Mouse (Mus musculus) splenic B cell, adult 2 months (primary cell): ENCODE data around the gene Vamp2.

Source experiments
- DNase-seq: peaks from one replicate; pipeline ENCODE4 v3.0.0-alpha.2; 2011; ENCODE audit warnings: low read depth, low spot score
- H3K27me3 ChIP-seq: 2 replicates; pipeline ENCODE4 v1.6.1; 2012; ENCODE audit warnings: mild to moderate bottlenecking, low read length, moderate library complexity, mixed read lengths; ENCODE audit not compliant: control insufficient read depth, poor library complexity, insufficient read depth, severe bottlenecking
- H3K36me3 ChIP-seq: 2 replicates; pipeline ENCODE4 v1.6.1; 2012; ENCODE audit warnings: mild to moderate bottlenecking, low read length, moderate library complexity, mixed read lengths; ENCODE audit not compliant: control insufficient read depth, poor library complexity, insufficient read depth, severe bottlenecking

The Vamp2 gene

DNA sequence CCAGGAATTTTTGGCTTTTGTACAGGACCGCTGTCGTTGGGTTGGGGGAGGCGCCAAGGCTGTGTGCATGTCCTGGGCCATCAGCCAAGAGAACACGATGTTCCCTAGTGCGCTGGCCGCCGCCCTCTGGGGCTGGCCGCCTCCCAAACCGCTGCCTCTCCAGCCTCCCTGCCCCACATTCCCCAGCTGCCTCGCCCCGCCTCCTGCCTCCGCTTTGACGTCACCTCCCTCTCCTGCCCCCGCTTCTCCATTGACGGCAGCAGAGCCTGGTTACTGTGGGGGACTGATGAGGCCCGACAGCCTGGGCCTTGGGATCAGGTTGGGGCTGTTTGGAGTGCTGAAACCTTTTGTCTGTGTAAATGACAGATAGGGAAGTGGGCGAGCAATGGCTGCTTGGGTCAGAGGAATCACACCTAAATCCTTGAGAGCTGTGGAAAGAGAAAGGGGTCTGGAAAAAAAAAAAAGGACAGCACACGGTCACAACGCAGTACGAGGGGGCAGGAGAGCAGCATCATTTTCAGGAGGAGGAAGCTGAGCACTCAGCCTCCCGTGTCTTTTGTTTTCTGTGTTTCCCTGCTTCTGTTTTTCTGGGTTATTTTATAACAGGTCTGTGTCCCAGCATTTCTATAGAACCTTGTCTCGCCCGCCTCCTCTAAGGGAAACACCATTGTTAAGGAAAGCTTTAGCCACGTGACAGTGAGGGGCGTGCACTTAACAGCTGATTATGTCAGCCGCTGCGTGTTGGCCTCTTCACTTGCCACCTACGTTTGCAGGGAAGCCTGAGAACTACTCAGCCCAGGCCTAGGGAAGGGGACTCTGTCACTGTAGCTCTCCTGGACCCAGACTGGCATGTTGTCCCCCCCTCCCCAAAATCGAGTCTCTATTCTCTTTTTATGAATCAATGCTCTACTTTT lies 9.0 kb downstream of the Vamp2 start:
- H3K27me3 ChIP-seq: no peaks in the 10 kb centered on the region
- peak; percentile 93 for DNase-seq
- peaks cover 17% of the 10 kb centered on the region for H3K36me3 ChIP-seq

DNA sequence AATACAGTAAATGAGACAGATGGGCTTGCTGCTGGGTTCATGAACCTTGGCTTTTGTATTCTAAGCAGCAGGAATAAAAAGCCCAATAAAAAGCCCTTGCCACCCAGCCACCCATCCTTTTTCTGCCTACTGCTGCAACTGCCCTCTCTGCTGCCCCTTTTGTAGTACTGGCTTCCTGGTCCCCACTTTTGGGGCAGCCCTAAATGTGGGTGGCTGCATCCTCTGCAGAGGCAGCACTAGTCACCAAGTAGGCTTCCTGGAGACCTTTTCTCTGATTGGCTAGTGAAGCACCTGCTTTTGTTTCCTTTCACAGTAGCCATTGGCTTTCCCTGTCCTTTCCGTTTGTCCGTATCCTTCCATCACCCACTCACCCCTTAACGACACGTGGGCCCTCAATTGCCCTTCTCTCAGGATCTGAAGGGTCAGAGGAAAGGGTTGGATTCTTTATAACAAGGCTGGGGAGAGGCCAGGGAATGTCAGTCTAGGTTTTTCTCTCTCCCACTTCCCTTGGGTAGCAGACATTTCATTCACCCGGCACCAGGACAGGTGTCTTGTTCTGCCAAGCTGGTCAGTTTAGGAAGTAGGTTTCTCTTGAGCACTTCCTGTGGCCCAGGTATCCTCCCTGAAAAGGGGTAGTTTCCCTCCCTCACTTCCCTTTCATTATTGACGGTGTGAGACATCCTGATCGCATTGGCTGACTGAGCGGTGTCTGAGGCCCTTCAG lies 9.9 kb downstream of the Vamp2 start:
- H3K27me3 ChIP-seq: no peaks in the 10 kb centered on the region
- DNase-seq: peak; percentile 63

DNA sequence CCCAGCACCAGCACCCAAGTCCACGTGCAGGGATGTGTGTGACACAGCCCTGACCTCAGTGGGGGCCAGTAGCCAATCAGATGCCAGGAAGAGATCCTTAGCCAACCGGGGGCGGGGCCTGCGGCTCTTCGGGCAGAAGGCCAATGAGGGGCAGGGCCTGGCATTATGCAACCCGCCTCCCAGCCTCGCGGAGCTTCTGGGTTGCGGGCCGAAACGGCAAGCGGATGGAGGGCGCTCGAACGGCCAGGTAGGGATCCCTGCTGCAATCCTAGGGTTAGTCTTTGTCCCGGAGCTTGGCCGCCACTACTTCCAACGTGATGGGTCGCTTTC lies 10.4 kb downstream of the Vamp2 start:
- peak; percentile 98 for DNase-seq
- H3K27me3 ChIP-seq: no peaks in the 10 kb centered on the region
- peaks cover 27% of the 10 kb centered on the region for H3K36me3 ChIP-seq

More for the DNA sequence above, 9.9 kb downstream of the Vamp2 start:
- peaks cover 26% of the 10 kb centered on the region for H3K36me3 ChIP-seq

DNA sequence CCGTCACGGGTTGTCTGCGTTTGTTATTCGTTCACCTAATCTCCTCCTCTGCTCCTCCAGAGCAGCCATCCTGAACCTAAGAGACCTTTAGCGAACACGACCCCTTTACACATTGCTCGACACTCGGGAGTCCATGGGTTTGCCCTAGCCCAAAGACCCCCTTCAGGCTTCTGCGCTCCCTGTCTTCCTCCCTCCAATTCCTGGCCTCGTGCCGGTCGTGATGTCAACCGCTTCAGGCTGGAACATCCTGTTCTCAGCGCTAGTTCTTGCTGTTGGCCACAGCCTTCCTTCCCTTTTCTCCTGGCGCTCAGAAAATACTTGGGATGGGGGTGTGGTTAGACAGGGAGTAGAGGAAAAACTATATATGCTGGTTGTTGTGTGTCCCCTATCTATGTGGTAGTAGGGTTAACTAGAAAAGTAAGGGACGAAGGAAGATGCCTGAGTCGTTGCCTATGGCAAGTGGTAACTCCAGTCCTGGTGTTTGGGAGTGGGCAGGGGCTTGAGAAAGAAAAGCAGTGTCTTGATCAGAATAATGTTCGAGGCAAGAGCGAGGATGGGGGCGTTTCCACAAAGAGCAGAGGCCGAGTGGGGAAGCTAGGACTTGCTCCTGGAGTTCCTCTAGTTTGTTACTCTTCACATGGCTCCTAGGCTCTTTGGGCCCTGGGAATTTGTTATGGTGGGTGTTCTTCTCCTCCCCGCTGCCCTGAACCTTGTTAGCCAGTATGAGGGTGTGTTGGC lies 11.1 kb downstream of the Vamp2 start:
- peaks cover 32% of the 10 kb centered on the region for H3K36me3 ChIP-seq
- H3K27me3 ChIP-seq: no peaks in the 10 kb centered on the region
- DNase-seq: no peak

DNA sequence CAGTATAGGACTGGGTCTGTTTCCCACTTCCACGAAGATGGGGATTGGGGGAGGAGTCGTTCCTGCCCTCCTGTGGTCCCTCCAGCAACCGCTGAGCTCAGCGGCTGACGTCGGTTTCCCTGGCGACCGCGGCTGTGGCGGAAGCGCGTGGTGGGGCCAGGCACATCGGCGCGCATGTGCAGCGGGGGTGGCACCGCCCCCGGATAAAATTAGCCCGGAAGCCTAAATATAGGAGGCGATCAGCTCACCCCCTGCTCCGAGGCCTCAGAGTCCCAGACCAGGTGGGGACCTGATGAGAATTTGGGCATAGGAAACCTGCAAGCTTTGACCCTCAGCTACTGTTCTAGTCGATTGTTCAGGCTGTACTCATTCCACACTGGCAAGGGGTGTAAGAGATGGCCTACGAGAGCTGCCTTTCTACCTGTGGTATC lies 11.6 kb downstream of the Vamp2 start:
- H3K27me3 ChIP-seq: no peaks in the 10 kb centered on the region
- DNase-seq: peak; percentile 97

DNA sequence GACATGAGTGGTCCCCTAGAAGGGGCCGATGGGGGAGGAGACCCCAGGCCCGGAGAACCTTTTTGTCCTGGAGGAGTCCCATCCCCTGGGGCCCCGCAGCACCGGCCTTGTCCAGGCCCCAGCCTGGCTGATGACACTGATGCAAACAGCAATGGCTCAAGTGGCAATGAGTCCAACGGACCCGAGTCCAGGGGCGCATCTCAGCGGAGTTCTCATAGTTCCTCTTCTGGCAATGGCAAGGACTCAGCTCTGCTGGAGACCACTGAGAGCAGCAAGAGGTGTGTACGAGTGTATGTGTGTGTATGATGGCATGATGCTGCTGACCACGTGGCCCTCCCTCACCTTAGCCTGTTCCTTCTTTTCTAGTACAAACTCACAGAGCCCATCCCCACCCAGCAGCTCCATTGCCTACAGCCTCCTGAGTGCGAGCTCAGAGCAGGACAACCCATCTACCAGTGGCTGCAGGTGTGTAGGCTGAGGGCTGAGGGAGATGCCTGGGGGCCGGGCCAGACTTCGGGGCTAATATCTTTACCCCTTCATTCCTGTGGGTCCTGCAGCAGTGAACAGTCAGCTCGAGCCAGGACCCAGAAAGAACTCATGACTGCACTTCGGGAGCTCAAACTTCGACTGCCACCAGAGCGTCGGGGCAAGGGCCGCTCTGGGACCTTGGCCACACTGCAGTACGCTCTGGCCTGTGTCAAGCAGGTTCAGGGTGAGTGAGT lies 12.5 kb downstream of the Vamp2 start:
- Histone ChIP-seq H3K36me3 (peaks cover 39% of the 10 kb centered on the region), H3K27me3 (no peaks in the 10 kb centered on the region)
- peak; percentile 49 for DNase-seq

More for the DNA sequence above, 11.6 kb downstream of the Vamp2 start:
- peaks cover 36% of the 10 kb centered on the region for H3K36me3 ChIP-seq

DNA sequence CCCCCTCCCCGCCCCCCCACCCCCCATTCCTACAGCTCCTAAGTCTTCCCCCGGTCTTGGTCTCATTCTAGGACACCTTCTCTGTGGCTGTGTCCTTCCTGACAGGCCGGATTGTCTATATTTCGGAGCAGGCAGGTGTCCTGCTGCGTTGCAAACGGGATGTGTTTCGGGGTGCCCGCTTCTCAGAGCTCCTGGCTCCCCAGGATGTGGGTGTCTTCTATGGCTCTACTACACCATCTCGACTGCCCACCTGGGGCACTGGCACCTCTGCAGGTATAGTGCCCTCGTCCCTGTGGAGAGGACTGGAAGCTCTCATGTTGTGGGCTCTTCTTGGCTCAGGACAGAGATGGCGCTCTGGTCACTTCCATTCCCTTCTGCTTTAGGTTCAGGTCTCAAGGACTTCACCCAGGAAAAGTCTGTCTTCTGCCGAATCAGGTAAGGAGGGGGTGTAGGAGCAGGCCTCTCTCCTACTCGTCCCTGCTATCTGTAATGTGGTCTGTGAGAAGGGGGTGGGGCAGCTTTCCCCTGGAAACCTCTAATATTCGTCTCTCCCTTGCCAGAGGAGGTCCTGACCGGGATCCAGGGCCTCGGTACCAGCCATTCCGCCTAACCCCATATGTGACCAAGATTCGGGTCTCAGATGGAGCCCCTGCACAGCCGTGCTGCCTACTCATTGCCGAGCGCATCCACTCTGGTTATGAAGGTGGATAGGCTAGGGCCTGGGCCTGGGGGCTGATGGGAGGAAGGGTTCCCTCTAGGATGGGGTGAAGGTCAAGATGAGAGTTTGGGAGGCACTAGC lies 13.5 kb downstream of the Vamp2 start:
- H3K36me3 ChIP-seq: peaks cover 44% of the 10 kb centered on the region
- H3K27me3 ChIP-seq: no peaks in the 10 kb centered on the region
- no peak for DNase-seq

DNA sequence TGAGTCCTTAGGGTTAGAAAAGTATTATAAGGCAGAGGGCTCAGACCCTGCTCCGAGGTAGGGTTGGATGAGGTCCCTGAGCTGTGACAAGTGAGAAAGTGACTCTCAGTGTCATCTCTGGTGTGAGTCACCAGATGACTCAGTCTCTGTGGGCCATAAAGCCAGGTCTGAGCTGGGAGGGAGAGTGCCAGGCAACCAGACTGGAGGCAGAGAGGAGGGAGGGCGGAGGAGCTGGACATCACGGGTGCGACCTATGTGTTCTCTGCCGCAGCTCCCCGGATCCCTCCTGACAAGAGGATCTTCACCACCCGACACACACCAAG lies 14.1 kb downstream of the Vamp2 start:
- DNase-seq: peak; percentile 24

DNA sequence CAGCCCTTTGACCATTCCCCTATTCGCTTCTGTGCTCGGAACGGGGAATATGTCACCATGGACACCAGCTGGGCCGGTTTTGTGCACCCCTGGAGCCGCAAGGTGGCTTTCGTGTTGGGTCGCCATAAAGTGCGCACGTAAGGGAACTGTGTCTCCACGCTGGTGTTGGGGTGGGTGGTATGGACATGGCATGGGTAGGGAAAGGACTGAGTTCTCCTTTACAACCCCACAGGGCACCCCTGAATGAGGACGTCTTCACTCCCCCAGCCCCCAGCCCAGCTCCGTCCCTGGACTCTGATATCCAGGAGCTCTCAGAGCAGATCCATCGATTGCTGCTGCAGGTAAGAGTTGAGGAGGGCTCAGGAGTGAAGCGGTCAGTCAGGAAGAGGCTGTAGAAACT lies 14.8 kb downstream of the Vamp2 start:
- Histone ChIP-seq H3K36me3 (peaks cover 47% of the 10 kb centered on the region), H3K27me3 (no peaks in the 10 kb centered on the region)
- DNase-seq: no peak

More for the DNA sequence above, 14.1 kb downstream of the Vamp2 start:
- H3K27me3 ChIP-seq: no peaks in the 10 kb centered on the region
- peaks cover 44% of the 10 kb centered on the region for H3K36me3 ChIP-seq

DNA sequence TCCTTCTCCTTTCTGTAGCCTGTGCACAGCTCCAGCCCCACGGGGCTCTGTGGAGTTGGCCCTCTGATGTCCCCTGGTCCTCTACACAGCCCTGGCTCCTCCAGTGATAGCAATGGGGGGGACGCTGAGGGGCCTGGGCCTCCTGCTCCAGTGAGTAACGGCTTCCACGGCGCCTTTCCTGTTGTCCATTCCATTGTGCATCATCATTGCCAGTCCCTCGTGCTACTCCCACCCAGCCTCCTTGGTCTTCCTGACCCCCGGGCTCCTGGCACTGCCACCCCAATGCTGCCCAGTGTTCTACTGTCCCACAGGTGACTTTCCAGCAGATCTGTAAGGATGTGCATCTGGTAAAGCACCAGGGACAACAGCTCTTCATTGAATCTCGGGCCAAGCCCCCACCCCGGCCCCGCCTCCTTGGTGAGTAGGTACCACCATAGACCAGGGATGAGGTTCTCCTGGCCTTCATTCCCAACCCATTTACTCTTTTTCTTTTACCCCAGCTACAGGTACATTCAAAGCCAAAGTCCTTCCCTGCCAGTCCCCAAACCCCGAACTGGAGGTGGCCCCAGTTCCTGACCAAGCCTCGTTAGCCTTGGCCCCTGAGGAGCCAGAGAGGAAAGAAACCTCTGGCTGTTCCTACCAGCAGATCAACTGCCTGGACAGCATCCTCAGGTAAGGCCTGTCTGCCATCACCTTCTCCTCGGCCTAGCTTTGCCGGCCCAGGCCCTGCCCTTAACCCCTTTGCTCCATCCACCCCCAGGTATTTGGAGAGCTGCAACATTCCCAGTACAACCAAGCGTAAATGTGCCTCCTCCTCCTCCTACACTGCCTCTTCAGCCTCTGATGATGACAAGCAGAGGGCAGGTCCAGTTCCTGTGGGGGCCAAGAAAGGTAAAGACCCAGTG lies 15.5 kb downstream of the Vamp2 start:
- no peaks in the 10 kb centered on the region for H3K27me3 ChIP-seq
- peak; percentile 18 for DNase-seq
- peaks cover 49% of the 10 kb centered on the region for H3K36me3 ChIP-seq

DNA sequence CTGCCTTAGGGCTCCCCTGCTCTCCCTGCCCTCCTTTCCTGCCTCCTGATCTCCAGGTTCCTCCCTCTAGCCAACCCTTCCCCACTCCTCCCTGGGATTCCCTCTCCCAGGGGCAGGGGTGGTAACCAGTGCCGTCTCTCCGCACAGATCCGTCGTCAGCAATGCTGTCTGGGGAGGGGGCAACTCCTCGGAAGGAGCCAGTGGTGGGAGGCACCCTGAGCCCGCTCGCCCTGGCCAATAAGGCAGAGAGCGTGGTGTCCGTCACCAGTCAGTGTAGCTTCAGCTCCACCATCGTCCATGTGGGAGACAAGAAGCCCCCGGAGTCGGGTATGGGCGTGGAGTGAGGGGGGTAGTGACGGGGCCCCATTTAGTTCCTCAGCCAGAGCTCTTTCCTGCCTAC lies 16.2 kb downstream of the Vamp2 start:
- H3K36me3 ChIP-seq: peaks cover 53% of the 10 kb centered on the region
- DNase-seq: peak; percentile 12

DNA sequence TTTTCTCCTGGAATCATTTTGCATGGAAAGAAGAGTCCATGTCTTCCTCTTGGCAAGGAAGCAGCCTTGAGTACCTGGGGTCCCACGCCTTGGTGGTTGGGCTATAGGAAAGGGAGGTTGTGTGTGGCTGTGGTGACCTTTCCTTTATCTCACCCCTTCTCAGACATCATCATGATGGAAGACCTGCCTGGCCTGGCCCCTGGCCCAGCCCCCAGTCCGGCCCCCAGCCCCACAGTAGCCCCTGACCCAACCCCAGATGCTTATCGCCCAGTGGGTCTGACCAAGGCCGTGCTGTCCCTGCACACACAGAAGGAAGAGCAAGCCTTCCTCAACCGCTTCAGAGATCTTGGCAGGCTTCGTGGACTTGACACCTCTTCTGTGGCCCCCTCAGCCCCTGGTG lies 16.9 kb downstream of the Vamp2 start:
- peak; percentile 12 for DNase-seq
- no peaks in the 10 kb centered on the region for H3K27me3 ChIP-seq
- peaks cover 55% of the 10 kb centered on the region for H3K36me3 ChIP-seq

More for the DNA sequence above, 16.2 kb downstream of the Vamp2 start:
- no peaks in the 10 kb centered on the region for H3K27me3 ChIP-seq

DNA sequence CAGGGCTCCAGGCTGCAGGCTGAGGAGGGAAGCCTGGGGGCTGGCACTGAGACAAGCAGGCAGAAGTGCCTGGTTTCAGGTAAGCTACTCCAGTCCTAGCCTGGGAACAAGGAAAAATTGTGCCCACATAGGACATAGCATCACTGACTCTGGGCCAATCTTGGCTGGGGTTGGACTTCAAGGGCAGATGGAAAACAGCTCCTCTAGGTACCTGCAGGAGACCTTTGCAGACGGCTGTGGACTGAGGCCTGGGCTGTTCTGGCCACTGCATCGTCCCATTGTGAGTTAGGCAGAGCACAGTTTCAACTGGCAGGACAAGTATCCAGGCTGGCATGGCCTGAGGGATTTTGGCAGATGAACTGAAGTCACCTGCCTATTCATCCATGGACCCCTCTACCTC lies 17.5 kb downstream of the Vamp2 start:
- DNase-seq: peak; percentile 18
- Histone ChIP-seq H3K27me3 (no peaks in the 10 kb centered on the region), H3K36me3 (peaks cover 51% of the 10 kb centered on the region)
